Mouse (Mus musculus) heart, embryonic 10.5 days (tissue): ENCODE data around the gene Lipo4. TPM values are rescaled to one million over a fixed set of nuclear protein-coding genes. Genes with fewer than 3 reads are reported as not detected.
"Not testable (repeated sequence)": the region's sequence is repeated elsewhere in the genome, so short reads cannot be mapped to it uniquely, and the experiment has no call there.

Source experiments
- DNase-seq: peaks from one replicate; pipeline ENCODE4 v3.0.0-alpha.2; 2017; ENCODE audit warnings: low spot score
- H3K27ac ChIP-seq: fragments of 300-500 bp; sonication (generic); 2 replicates; pipeline ENCODE4 v1.5.1; 2016; ENCODE audit warnings: mild to moderate bottlenecking
- H3K27me3 ChIP-seq: fragments of 300-500 bp; sonication (generic); 2 replicates; pipeline ENCODE4 v1.6.1; 2016; ENCODE audit warnings: mild to moderate bottlenecking; ENCODE audit not compliant: poor library complexity, insufficient read depth, severe bottlenecking
- H3K36me3 ChIP-seq: fragments of 300-500 bp; sonication (generic); 2 replicates; pipeline ENCODE4 v1.6.1; 2016; ENCODE audit warnings: mild to moderate bottlenecking, moderate library complexity
- H3K4me1 ChIP-seq: fragments of 300-500 bp; sonication (generic); 2 replicates; pipeline ENCODE4 v1.6.1; 2016; ENCODE audit warnings: mild to moderate bottlenecking
- H3K4me3 ChIP-seq: fragments of 300-500 bp; sonication (generic); 2 replicates; pipeline ENCODE4 v1.5.1; 2016; ENCODE audit warnings: mild to moderate bottlenecking, moderate library complexity
- H3K9me3 ChIP-seq: fragments of 300-500 bp; sonication (generic); 2 replicates; pipeline ENCODE4 v1.6.1; 2016; ENCODE audit warnings: mild to moderate bottlenecking, moderate library complexity
- WGBS: fragments of 180-500 bp; shearing (Covaris S2); methylation state at CpG from one replicate; pipeline ENCODE4 v1.1.7; 2016; 5-methylcytosine and 5-hydroxymethylcytosine counted together
- polyA plus RNA-seq: library from polyadenylated mRNA; unstranded; fragments of >200 nt; fragmentation: Nextera tagmentation; extraction: Ambion mirVana; gene quantifications from 2 replicates; pipeline ENCODE4 v1.2.1, GENCODE M21; 2016

Gene Lipo4
- polyA plus RNA-seq = not detected in 2 replicates

DNA sequence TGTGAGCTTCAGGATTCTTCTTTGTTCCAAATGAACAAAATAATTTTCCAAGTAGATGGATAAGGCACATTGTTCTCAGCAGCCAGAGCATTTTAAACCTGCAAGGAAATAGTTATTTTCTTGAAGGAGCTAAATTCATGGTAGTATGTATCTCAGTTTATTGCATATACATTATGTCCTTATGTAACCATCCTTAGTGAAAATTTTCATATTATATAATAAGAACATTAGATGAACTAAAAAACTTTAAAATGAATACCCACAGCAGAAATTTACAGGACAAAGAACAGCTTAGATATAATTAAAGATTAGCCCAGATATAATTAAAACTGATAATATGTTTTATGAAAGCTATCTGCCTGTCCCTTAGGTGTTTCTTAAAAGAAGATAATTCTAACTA is at the start of gene Lipo4:
Lipo4 (minus strand) TSS at position 101 of the 400 bp plus-strand sequence.
- H3K9me3 ChIP-seq = no peaks in the 10 kb centered on the region
- no peak within 1 kb of the TSS for H3K27ac ChIP-seq
- H3K4me3 ChIP-seq = no peak within 1 kb of the TSS
- H3K36me3 ChIP-seq = no peaks in the 10 kb centered on the region
- DNase-seq = no peak
- no peaks in the 10 kb centered on the region for H3K4me1 ChIP-seq
- no peaks in the 10 kb centered on the region for H3K27me3 ChIP-seq

- 28% methylated on average over 4 of the region's 4 CpGs for WGBS
- not testable (repeated sequence) for H3K4me3 ChIP-seq, H3K4me1 ChIP-seq, H3K27ac ChIP-seq, H3K36me3 ChIP-seq, H3K9me3 ChIP-seq, H3K27me3 ChIP-seq, DNase-seq
Observed at GRCm38 (mm10) chr19:33456426-33456825, 61.2 kb downstream of the Lipo4 start.

GRCm38 (mm10) chr19:33453725-33454124 is 63.9 kb downstream of the Lipo4 start:
- Histone ChIP-seq H3K9me3 (peaks cover 8% of the 10 kb centered on the region), H3K4me3 (no peak overlapping the region), H3K27me3 (no peaks in the 10 kb centered on the region), H3K36me3 (no peaks in the 10 kb centered on the region), H3K27ac (no peak overlapping the region), H3K4me1 (no peaks in the 10 kb centered on the region)
- DNase-seq = no peak
- 69% methylated on average over 4 of the region's 4 CpGs for WGBS

Other genes with a start within 250 kb of the Lipo4 start
- 6.6 and 7.1 TPM in 2 replicates for gene Rnls, start 125.5 kb downstream of the Lipo4 start, polyA plus RNA-seq
- not detected in 2 replicates for gene Gm8978, start 107.5 kb upstream of the Lipo4 start, polyA plus RNA-seq
- 0.55 and 0.59 TPM in 2 replicates for gene Lipo2, start 233.6 kb upstream of the Lipo4 start, polyA plus RNA-seq
- gene Lipo3, start 244.2 kb upstream of the Lipo4 start, polyA plus RNA-seq = 10.2 and 11.2 TPM in 2 replicates